Mouse (Mus musculus) left cerebral cortex, postnatal 36 days (tissue): ENCODE data around the gene Dner. TPM values are rescaled to one million over a fixed set of nuclear protein-coding genes. Genes with fewer than 3 reads are reported as not detected.
A peak's percentile ranks its signal among the peaks of the same experiment; 100 is the strongest.

Experiments used
- DNase-seq, 2 experiments: peaks; one replicate each; pipeline ENCODE4 v3.0.0; 2021 to 2022; ENCODE audit warnings: low spot score in 2 of 2, mixed read lengths in 1 of 2
- intact Hi-C: fragments of 180-260 bp; cut with DNase I; formaldehyde crosslinking; loops from one replicate; pipeline ENCODE4 v1.15.1; 2025
- total RNA-seq, 2 experiments: library from RNA; stranded (reverse); gene quantifications; 2 replicates each; pipeline ENCODE4 v1.2.3; 2021

Dner gene
- total RNA-seq, 2 experiments from 2014 or later = 128 to 158 TPM

- intact Hi-C loops = no loop called here
- DNase-seq = no peak
These were observed 221.7 kb downstream of the Dner start for GRCm38 (mm10) chr1:84474274-84474673.

- intact Hi-C loops = no loop called here
- no peak for DNase-seq
These were observed 223.8 kb downstream of the Dner start for GRCm38 (mm10) chr1:84472260-84472659.

GRCm38 (mm10) chr1:84470342-84470741 lies 225.7 kb downstream of the Dner start:
- intact Hi-C loops = no loop called here
- DNase-seq = no peak

- DNase-seq = no peak
- intact Hi-C loops = loop anchor here (10.0 kb wide), 1 partner anchor 723 kb away; no protein-coding TSS in a partner anchor
These were observed 228.4 kb downstream of the Dner start for GRCm38 (mm10) chr1:84467664-84468063.

- DNase-seq = peak in 1 of 2 experiments; percentile 32
- intact Hi-C loops = loop anchor here (10.0 kb wide), 1 partner anchor 720 kb away; no protein-coding TSS in a partner anchor
These were observed 231.3 kb downstream of the Dner start for GRCm38 (mm10) chr1:84464761-84465160.

GRCm38 (mm10) chr1:84463976-84464662 lies 231.9 kb downstream of the Dner start:
- intact Hi-C loops = loop anchor here (10.0 kb wide), 1 partner anchor 719 kb away; no protein-coding TSS in a partner anchor
- DNase-seq = peak in 1 of 2 experiments; percentile 32

GRCm38 (mm10) chr1:84449566-84450278 lies 246.3 kb downstream of the Dner start:
- no peak for DNase-seq
- intact Hi-C loops = no loop called here

GRCm38 (mm10) chr1:84443640-84444039 lies 252.4 kb downstream of the Dner start:
- peak in 1 of 2 experiments; percentile 24 for DNase-seq
- intact Hi-C loops = no loop called here

GRCm38 (mm10) chr1:84443050-84443449 lies 253.0 kb downstream of the Dner start:
- intact Hi-C loops = no loop called here
- no peak for DNase-seq

GRCm38 (mm10) chr1:84441419-84441818 lies 254.6 kb downstream of the Dner start:
- intact Hi-C loops = no loop called here

GRCm38 (mm10) chr1:84437565-84437964 lies 258.5 kb downstream of the Dner start:
- DNase-seq = no peak
- intact Hi-C loops = no loop called here

More at GRCm38 (mm10) chr1:84441419-84441818, 254.6 kb downstream of the Dner start:
- no peak for DNase-seq

- intact Hi-C loops = no loop called here
- no peak for DNase-seq
These were observed 259.7 kb downstream of the Dner start for GRCm38 (mm10) chr1:84436281-84436680.

- intact Hi-C loops = loop anchor here (5.0 kb wide), 2 partner anchors 149 to 264 kb away; partner anchors contain the start of gene Dner
- no peak for DNase-seq
These were observed 262.6 kb downstream of the Dner start for GRCm38 (mm10) chr1:84433291-84433980.

GRCm38 (mm10) chr1:84432311-84432710 lies 263.7 kb downstream of the Dner start:
- no peak for DNase-seq
- intact Hi-C loops = loop anchor here (5.0 kb wide), 2 partner anchors 150 to 265 kb away; partner anchors contain the start of gene Dner

GRCm38 (mm10) chr1:84428331-84428730 lies 267.7 kb downstream of the Dner start:
- DNase-seq = no peak
- intact Hi-C loops = no loop called here

GRCm38 (mm10) chr1:84427757-84428156 lies 268.3 kb downstream of the Dner start:
- DNase-seq = peak; percentile 69 to 80

GRCm38 (mm10) chr1:84426679-84427078 lies 269.3 kb downstream of the Dner start:
- intact Hi-C loops = no loop called here

More at GRCm38 (mm10) chr1:84427757-84428156, 268.3 kb downstream of the Dner start:
- intact Hi-C loops = no loop called here

GRCm38 (mm10) chr1:84422881-84423280 lies 273.1 kb downstream of the Dner start:
- intact Hi-C loops = no loop called here
- DNase-seq = no peak

More at GRCm38 (mm10) chr1:84426679-84427078, 269.3 kb downstream of the Dner start:
- no peak for DNase-seq

GRCm38 (mm10) chr1:84421845-84422244 lies 274.2 kb downstream of the Dner start:
- DNase-seq = no peak
- intact Hi-C loops = no loop called here

GRCm38 (mm10) chr1:84419416-84419815 lies 276.6 kb downstream of the Dner start:
- no peak for DNase-seq
- intact Hi-C loops = no loop called here
